Mouse (Mus musculus): ENCODE measurements around the gene Cox17. TPM values are rescaled to one million over a fixed set of nuclear protein-coding genes. Genes with fewer than 3 reads are reported as not detected.
A peak's percentile ranks its signal among the peaks of the same experiment; 100 is the strongest.

Cox17 gene
- total and polyA plus RNA-seq, 3 experiments = 221 to 358 (median 295) TPM

DNA sequence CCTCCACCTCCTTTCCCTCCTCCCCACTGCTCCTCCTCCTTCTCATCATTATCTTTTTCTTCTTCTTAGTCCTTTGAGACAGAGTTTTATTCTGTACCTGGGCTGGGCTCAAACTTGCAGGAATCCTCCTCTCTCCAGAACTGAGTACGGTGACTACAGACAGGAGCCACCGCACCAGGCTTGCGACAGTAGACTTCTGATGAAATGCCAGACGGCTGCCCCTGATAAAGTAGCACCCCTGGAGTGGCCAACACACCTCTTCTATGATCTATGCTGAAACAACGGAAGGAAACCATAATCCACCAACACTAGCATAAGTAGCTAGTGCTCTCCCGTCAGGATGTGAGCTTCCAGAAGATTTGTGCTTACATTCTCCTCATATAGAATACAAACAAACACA lies 40.6 kb downstream of the Cox17 start:
- Histone ChIP-seq H3K79me2 (replicated peaks; ENCODE audit: control insufficient read depth, insufficient read depth, low read length) (no peaks in the 10 kb centered on the region), H3K4me3 (no peak overlapping the region), H3K4me1 (ENCODE audit: control insufficient read depth, insufficient read depth, low read length) (no peaks in the 10 kb centered on the region), H3K27ac (no peak overlapping the region), H3K36me3 (ENCODE audit: control insufficient read depth, insufficient read depth, low read length) (no peaks in the 10 kb centered on the region), H3K27me3 (ENCODE audit: control insufficient read depth, insufficient read depth, low read length) (no peaks in the 10 kb centered on the region), H3K9ac (ENCODE audit: low read depth, low read length) (no peak overlapping the region)
- 84% methylated on average over 6 of the region's 6 CpGs for WGBS
- no peak for TF ChIP-seq CTCF (IDR thresholded peaks at IDR 0.05)
- TF ChIP-seq EP300 (IDR thresholded peaks at IDR 0.05; ENCODE audit: insufficient read depth, low read depth, low read length) = no peak
- no peak for TF ChIP-seq POLR2A (IDR thresholded peaks at IDR 0.05; ENCODE audit: insufficient read depth, low read depth, low read length)
- intact Hi-C loops (cut with DNase I) = no loop called here
- DNase-seq = no peak

DNA sequence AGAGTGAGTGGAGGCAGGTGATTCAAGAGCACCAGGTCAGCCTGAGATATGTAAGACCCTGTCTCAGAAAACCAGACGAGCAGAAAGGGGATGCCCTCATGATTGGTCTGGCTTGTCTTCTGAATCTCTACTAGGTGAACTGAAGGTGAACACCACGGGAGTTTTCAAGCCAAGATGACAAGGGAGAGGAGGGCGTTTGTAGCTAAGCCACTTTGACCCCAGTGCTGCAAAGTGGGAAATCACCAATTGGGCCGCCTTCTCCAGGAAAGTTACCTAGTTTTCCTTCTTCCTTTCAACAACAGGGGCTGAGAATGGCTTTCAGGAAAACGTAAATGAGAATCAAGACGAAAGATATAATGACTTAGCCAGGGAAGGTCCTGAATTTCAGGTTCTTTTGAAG lies 42.0 kb downstream of the Cox17 start:
- intact Hi-C loops (cut with DNase I) = no loop called here
- Histone ChIP-seq H3K36me3 (ENCODE audit: control insufficient read depth, insufficient read depth, low read length) (no peaks in the 10 kb centered on the region), H3K27me3 (ENCODE audit: control insufficient read depth, insufficient read depth, low read length) (no peaks in the 10 kb centered on the region), H3K4me1 (ENCODE audit: control insufficient read depth, insufficient read depth, low read length) (peaks cover 2% of the 10 kb centered on the region), H3K27ac (no peak overlapping the region), H3K4me3 (no peak overlapping the region), H3K9ac (ENCODE audit: low read depth, low read length) (no peak overlapping the region), H3K79me2 (replicated peaks; ENCODE audit: control insufficient read depth, insufficient read depth, low read length) (no peaks in the 10 kb centered on the region)
- DNase-seq = no peak
- TF ChIP-seq CTCF (IDR thresholded peaks at IDR 0.05) = no peak
- TF ChIP-seq EP300 (IDR thresholded peaks at IDR 0.05; ENCODE audit: insufficient read depth, low read depth, low read length) = no peak
- TF ChIP-seq POLR2A (IDR thresholded peaks at IDR 0.05; ENCODE audit: insufficient read depth, low read depth, low read length) = no peak
- 75% methylated on average over 6 of the region's 6 CpGs for WGBS

DNA sequence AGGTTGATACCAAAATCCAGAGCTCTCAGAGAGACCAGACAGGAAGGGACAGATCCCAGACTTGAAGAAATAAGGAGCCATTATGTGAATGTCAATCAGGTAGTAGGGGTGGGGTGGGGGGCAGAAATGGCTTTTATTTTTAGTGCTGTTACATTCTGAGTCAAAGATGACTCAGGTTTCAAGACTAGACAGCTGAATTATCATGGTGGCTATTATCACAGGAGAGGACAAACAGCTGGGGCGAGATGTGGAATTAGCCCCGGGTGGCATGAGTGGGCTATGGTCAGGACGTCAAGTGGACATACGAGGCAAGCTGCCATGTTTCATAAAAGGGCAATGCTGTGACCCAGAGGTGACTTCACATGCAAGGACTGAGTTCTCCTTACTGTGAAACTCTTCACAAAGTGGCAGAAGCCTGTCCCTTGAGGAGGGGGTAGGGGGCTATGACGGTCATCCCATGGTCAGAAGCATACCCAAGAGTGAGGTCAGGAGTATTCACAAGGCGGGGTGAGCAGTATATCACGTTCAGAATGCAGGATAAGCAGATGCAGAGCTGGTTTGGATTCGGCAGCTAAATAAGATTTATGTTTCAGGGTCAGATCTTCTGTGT lies 42.6 kb downstream of the Cox17 start:
- Histone ChIP-seq H3K4me3 (no peak overlapping the region), H3K27me3 (ENCODE audit: control insufficient read depth, insufficient read depth, low read length) (no peaks in the 10 kb centered on the region), H3K27ac (no peak overlapping the region), H3K4me1 (ENCODE audit: control insufficient read depth, insufficient read depth, low read length) (peaks cover 4% of the 10 kb centered on the region), H3K9ac (ENCODE audit: low read depth, low read length) (no peak overlapping the region), H3K36me3 (ENCODE audit: control insufficient read depth, insufficient read depth, low read length) (no peaks in the 10 kb centered on the region), H3K79me2 (replicated peaks; ENCODE audit: control insufficient read depth, insufficient read depth, low read length) (no peaks in the 10 kb centered on the region)
- 77% methylated on average over 8 of the region's 8 CpGs for WGBS
- TF ChIP-seq POLR2A (IDR thresholded peaks at IDR 0.05; ENCODE audit: insufficient read depth, low read depth, low read length) = no peak
- no peak for TF ChIP-seq EP300 (IDR thresholded peaks at IDR 0.05; ENCODE audit: insufficient read depth, low read depth, low read length)
- TF ChIP-seq CTCF (IDR thresholded peaks at IDR 0.05) = no peak
- DNase-seq = no peak
- intact Hi-C loops (cut with DNase I) = no loop called here

DNA sequence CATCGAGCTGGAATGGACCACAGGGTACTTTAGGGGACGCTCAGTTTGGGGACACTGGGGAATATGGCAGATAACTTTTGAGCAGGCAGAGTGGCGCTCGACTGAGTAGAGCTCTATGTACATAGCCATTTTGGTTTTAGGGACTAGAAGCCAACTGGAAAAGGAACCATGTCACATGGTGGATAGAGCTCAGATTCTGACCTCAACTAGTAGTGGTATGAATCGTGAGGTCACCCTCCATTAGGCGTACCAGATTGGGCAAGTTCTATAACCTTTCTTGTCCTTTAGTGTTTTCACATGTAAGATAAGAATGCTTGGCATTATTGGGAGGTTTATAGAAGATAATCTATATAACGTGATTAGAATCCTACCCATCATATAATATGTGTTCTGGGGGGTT lies 43.5 kb downstream of the Cox17 start:
- Histone ChIP-seq H3K79me2 (replicated peaks; ENCODE audit: control insufficient read depth, insufficient read depth, low read length) (no peaks in the 10 kb centered on the region), H3K36me3 (ENCODE audit: control insufficient read depth, insufficient read depth, low read length) (no peaks in the 10 kb centered on the region), H3K4me3 (no peak overlapping the region), H3K9ac (ENCODE audit: low read depth, low read length) (no peak overlapping the region), H3K27me3 (ENCODE audit: control insufficient read depth, insufficient read depth, low read length) (no peaks in the 10 kb centered on the region), H3K27ac (no peak overlapping the region), H3K4me1 (ENCODE audit: control insufficient read depth, insufficient read depth, low read length) (peaks cover 4% of the 10 kb centered on the region)
- no peak for DNase-seq
- no peak for TF ChIP-seq CTCF (IDR thresholded peaks at IDR 0.05)
- TF ChIP-seq POLR2A (IDR thresholded peaks at IDR 0.05; ENCODE audit: insufficient read depth, low read depth, low read length) = no peak
- TF ChIP-seq EP300 (IDR thresholded peaks at IDR 0.05; ENCODE audit: insufficient read depth, low read depth, low read length) = no peak
- intact Hi-C loops (cut with DNase I) = loop anchor here (5.0 kb wide), 2 partner anchors 42 to 43 kb away; partner anchors contain the start of genes Cox17, Gm21987 and Pla1a
- WGBS = 90% methylated on average over 7 of the region's 7 CpGs

DNA sequence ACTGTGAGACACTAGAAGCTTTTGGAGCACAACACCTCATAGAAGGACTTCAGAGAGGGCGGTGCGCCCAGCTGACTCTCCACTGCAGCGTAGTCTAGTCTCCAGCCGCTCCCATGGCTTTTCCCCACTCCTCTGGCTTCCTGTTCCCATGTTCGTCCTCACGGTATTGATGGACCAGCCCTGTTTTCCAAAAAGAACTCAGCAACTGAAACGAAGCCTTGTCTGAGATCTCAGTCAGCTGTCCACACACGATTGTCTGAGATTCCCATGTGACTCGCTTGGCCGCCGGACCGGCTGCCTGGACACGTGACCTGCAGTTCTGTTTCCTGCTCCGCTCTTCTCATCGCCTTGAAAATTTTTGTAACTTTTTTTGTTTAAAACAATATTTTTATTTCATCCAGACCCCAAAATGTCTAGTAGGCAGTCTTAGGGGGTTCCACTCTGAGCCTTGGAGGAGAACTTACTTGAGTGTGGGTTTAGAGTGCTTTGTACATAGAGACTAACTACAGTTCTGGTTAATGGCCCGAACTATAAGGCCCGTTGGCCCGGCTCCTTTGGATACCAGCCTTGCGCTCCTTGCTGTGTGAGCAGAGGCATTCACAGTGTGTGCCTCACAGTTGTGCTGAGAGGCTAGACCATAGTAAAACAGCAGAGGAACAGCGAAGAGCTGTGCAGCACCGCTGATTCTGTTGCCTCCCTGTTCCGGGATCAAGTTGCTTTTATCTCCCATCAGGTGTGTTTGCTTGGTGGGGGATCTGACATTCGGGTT lies 45.5 kb downstream of the Cox17 start:
- 39% methylated on average over 23 of the region's 23 CpGs for WGBS
- Histone ChIP-seq H3K4me1 (ENCODE audit: control insufficient read depth, insufficient read depth, low read length) (peaks cover 4% of the 10 kb centered on the region), H3K9ac (ENCODE audit: low read depth, low read length) (peak overlapping the region; percentile 8; the same call in 1 of the 2 replicates), H3K27me3 (ENCODE audit: control insufficient read depth, insufficient read depth, low read length) (no peaks in the 10 kb centered on the region), H3K79me2 (replicated peaks; ENCODE audit: control insufficient read depth, insufficient read depth, low read length) (no peaks in the 10 kb centered on the region), H3K4me3 (peak overlapping the region; percentile 38), H3K36me3 (ENCODE audit: control insufficient read depth, insufficient read depth, low read length) (no peaks in the 10 kb centered on the region), H3K27ac (peak overlapping the region; percentile 85)
- peak; percentile 78 to 87 for DNase-seq
- no peak for TF ChIP-seq CTCF (IDR thresholded peaks at IDR 0.05)
- TF ChIP-seq POLR2A (IDR thresholded peaks at IDR 0.05; ENCODE audit: insufficient read depth, low read depth, low read length) = peak; percentile 74
- peak; percentile 68 for TF ChIP-seq EP300 (IDR thresholded peaks at IDR 0.05; ENCODE audit: insufficient read depth, low read depth, low read length)
- intact Hi-C loops (cut with DNase I) = loop anchor here (5.0 kb wide), 2 partner anchors 40 to 45 kb away; partner anchors contain the start of genes Cox17, Gm21987 and Pla1a

DNA sequence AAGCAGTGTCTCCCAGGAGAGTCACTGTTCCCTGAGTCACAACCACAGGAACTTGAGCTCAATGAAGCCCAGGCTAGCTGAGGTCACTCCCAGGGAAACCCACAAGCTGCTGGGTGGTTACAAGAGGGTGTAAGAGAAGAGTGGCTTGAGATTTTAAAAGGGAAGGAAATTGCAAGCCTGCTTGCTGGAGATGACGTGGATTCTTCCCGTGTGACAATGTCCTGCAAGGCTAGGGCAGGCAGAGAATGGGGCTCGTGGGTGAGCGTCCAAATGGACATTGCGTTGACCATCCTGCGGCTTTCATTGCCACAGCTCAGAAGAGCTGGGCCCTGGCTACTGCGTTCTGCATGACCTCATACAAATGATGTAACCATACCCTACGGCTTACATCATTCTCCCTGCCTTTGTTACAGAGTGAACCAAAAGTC lies 47.4 kb downstream of the Cox17 start:
- Histone ChIP-seq H3K27ac (peak overlapping the region; percentile 40), H3K9ac (ENCODE audit: low read depth, low read length) (no peak overlapping the region), H3K27me3 (ENCODE audit: control insufficient read depth, insufficient read depth, low read length) (no peaks in the 10 kb centered on the region), H3K4me3 (no peak overlapping the region), H3K79me2 (replicated peaks; ENCODE audit: control insufficient read depth, insufficient read depth, low read length) (no peaks in the 10 kb centered on the region), H3K36me3 (ENCODE audit: control insufficient read depth, insufficient read depth, low read length) (no peaks in the 10 kb centered on the region), H3K4me1 (ENCODE audit: control insufficient read depth, insufficient read depth, low read length) (peaks cover 4% of the 10 kb centered on the region)
- DNase-seq = peak; percentile 35 to 45
- TF ChIP-seq CTCF (IDR thresholded peaks at IDR 0.05) (no peak), EP300 (IDR thresholded peaks at IDR 0.05; ENCODE audit: insufficient read depth, low read depth, low read length) (no peak), POLR2A (IDR thresholded peaks at IDR 0.05; ENCODE audit: insufficient read depth, low read depth, low read length) (no peak)
- WGBS = 61% methylated on average over 8 of the region's 8 CpGs
- intact Hi-C loops (cut with DNase I) = loop anchor here (5.0 kb wide), 2 partner anchors 38 to 47 kb away; partner anchors contain the start of genes Cox17, Gm21987 and Pla1a

All from heart, adult 2 months (tissue).